Mouse (Mus musculus): ENCODE results near the gene Itpkb. TPM values are rescaled to one million over a fixed set of nuclear protein-coding genes. Genes with fewer than 3 reads are reported as not detected.

The Itpkb gene
- polyA plus RNA-seq, 1 experiment from 2014 or later, result 8.4 TPM

- Histone ChIP-seq H3K27ac (ENCODE audit: low read length) (no peak overlapping the region), H3K9me3 (ENCODE audit: low read length) (no peaks in the 10 kb centered on the region), H3K9ac (replicated peaks; ENCODE audit: low read depth) (no peak overlapping the region), H3K4me3 (ENCODE audit: low read depth, low read length) (no peak overlapping the region), H3K27me3 (replicated peaks; ENCODE audit: insufficient read depth, low read length) (no peaks in the 10 kb centered on the region), H3K4me2 (replicated peaks; ENCODE audit: low read depth, low read length) (no peak overlapping the region), H3K36me3 (ENCODE audit: insufficient read depth, low read length) (no peaks in the 10 kb centered on the region), H3K4me1 (ENCODE audit: insufficient read depth, low read depth, low read length) (peaks cover 3% of the 10 kb centered on the region)
- WGBS, result 43% methylated on average over 4 of the region's 4 CpGs
- ATAC-seq (peak; percentile 44), DNase-seq (ENCODE audit: low spot score) (no peak)
- TF ChIP-seq CTCF (IDR thresholded peaks at IDR 0.05), result no peak
- no peak for TF ChIP-seq EP300 (IDR thresholded peaks at IDR 0.05)
Observed at GRCm38 (mm10) chr1:180354129-180354528, 23.8 kb downstream of the Itpkb start.

GRCm38 (mm10) chr1:180354976-180355730 lies 24.9 kb downstream of the Itpkb start:
- DNase-seq (ENCODE audit: low spot score) (no peak), ATAC-seq (no peak)
- H3K9me3 ChIP-seq (ENCODE audit: low read length), result no peaks in the 10 kb centered on the region
- H3K4me2 ChIP-seq (replicated peaks; ENCODE audit: low read depth, low read length), result no peak overlapping the region
- H3K27me3 ChIP-seq (replicated peaks; ENCODE audit: insufficient read depth, low read length), result no peaks in the 10 kb centered on the region
- no peak for TF ChIP-seq EP300 (IDR thresholded peaks at IDR 0.05)
- TF ChIP-seq CTCF (IDR thresholded peaks at IDR 0.05), result no peak
- peaks cover 3% of the 10 kb centered on the region for H3K4me1 ChIP-seq (ENCODE audit: insufficient read depth, low read depth, low read length)
- no peak overlapping the region for H3K27ac ChIP-seq (ENCODE audit: low read length)
- no peak overlapping the region for H3K9ac ChIP-seq (replicated peaks; ENCODE audit: low read depth)
- 85% methylated on average over 13 of the region's 13 CpGs for WGBS
- H3K36me3 ChIP-seq (ENCODE audit: insufficient read depth, low read length), result no peaks in the 10 kb centered on the region
- no peak overlapping the region for H3K4me3 ChIP-seq (ENCODE audit: low read depth, low read length)

GRCm38 (mm10) chr1:180356176-180356575 lies 25.9 kb downstream of the Itpkb start:
- H3K4me2 ChIP-seq (replicated peaks; ENCODE audit: low read depth, low read length), result no peak overlapping the region
- TF ChIP-seq CTCF (IDR thresholded peaks at IDR 0.05), result no peak
- H3K27me3 ChIP-seq (replicated peaks; ENCODE audit: insufficient read depth, low read length), result no peaks in the 10 kb centered on the region
- H3K4me1 ChIP-seq (ENCODE audit: insufficient read depth, low read depth, low read length), result peaks cover 3% of the 10 kb centered on the region; the same call in 1 of the 2 replicates
- H3K4me3 ChIP-seq (ENCODE audit: low read depth, low read length), result no peak overlapping the region
- no peak overlapping the region for H3K9ac ChIP-seq (replicated peaks; ENCODE audit: low read depth)
- H3K27ac ChIP-seq (ENCODE audit: low read length), result no peak overlapping the region
- ATAC-seq (no peak), DNase-seq (ENCODE audit: low spot score) (no peak)
- WGBS, result 71% methylated on average over 4 of the region's 4 CpGs
- no peaks in the 10 kb centered on the region for H3K36me3 ChIP-seq (ENCODE audit: insufficient read depth, low read length)
- no peaks in the 10 kb centered on the region for H3K9me3 ChIP-seq (ENCODE audit: low read length)

- no peak overlapping the region for H3K9ac ChIP-seq (replicated peaks; ENCODE audit: low read depth)
- peaks cover 3% of the 10 kb centered on the region; the same call in 1 of the 2 replicates for H3K4me1 ChIP-seq (ENCODE audit: insufficient read depth, low read depth, low read length)
- no peak overlapping the region for H3K4me3 ChIP-seq (ENCODE audit: low read depth, low read length)
- H3K4me2 ChIP-seq (replicated peaks; ENCODE audit: low read depth, low read length), result no peak overlapping the region
- no peak for TF ChIP-seq EP300 (IDR thresholded peaks at IDR 0.05)
- TF ChIP-seq CTCF (IDR thresholded peaks at IDR 0.05), result peak; percentile 28
- H3K27me3 ChIP-seq (replicated peaks; ENCODE audit: insufficient read depth, low read length), result no peaks in the 10 kb centered on the region
- no peak for DNase-seq (ENCODE audit: low spot score)
- WGBS, result 59% methylated on average over 6 of the region's 6 CpGs
- ATAC-seq, result no peak
- no peaks in the 10 kb centered on the region for H3K36me3 ChIP-seq (ENCODE audit: insufficient read depth, low read length)
- H3K27ac ChIP-seq (ENCODE audit: low read length), result no peak overlapping the region
- no peaks in the 10 kb centered on the region for H3K9me3 ChIP-seq (ENCODE audit: low read length)
Observed at GRCm38 (mm10) chr1:180356857-180357256, 26.6 kb downstream of the Itpkb start.

- no peak for TF ChIP-seq CTCF (IDR thresholded peaks at IDR 0.05)
- TF ChIP-seq EP300 (IDR thresholded peaks at IDR 0.05), result no peak
- Histone ChIP-seq H3K27ac (ENCODE audit: low read length) (peak overlapping the region; percentile 17; the same call in 1 of the 2 replicates), H3K27me3 (replicated peaks; ENCODE audit: insufficient read depth, low read length) (no peaks in the 10 kb centered on the region), H3K36me3 (ENCODE audit: insufficient read depth, low read length) (no peaks in the 10 kb centered on the region), H3K4me1 (ENCODE audit: insufficient read depth, low read depth, low read length) (peaks cover 3% of the 10 kb centered on the region; the same call in 1 of the 2 replicates), H3K9me3 (ENCODE audit: low read length) (no peaks in the 10 kb centered on the region), H3K4me2 (replicated peaks; ENCODE audit: low read depth, low read length) (no peak overlapping the region), H3K4me3 (ENCODE audit: low read depth, low read length) (no peak overlapping the region), H3K9ac (replicated peaks; ENCODE audit: low read depth) (no peak overlapping the region)
- DNase-seq (ENCODE audit: low spot score) (no peak), ATAC-seq (0 out of 2 replicates have a peak, but pooled peaks have one; percentile 14)
- WGBS, result 41% methylated on average over 7 of the region's 7 CpGs
Observed at GRCm38 (mm10) chr1:180357893-180358331, 27.6 kb downstream of the Itpkb start.

- Histone ChIP-seq H3K4me2 (replicated peaks; ENCODE audit: low read depth, low read length) (no peak overlapping the region), H3K4me3 (ENCODE audit: low read depth, low read length) (no peak overlapping the region), H3K27me3 (replicated peaks; ENCODE audit: insufficient read depth, low read length) (no peaks in the 10 kb centered on the region), H3K4me1 (ENCODE audit: insufficient read depth, low read depth, low read length) (peaks cover 3% of the 10 kb centered on the region; the same call in 1 of the 2 replicates), H3K36me3 (ENCODE audit: insufficient read depth, low read length) (no peaks in the 10 kb centered on the region), H3K9me3 (ENCODE audit: low read length) (no peaks in the 10 kb centered on the region), H3K27ac (ENCODE audit: low read length) (no peak overlapping the region), H3K9ac (replicated peaks; ENCODE audit: low read depth) (no peak overlapping the region)
- no peak for TF ChIP-seq CTCF (IDR thresholded peaks at IDR 0.05)
- no peak for TF ChIP-seq EP300 (IDR thresholded peaks at IDR 0.05)
- ATAC-seq (no peak), DNase-seq (ENCODE audit: low spot score) (no peak)
- 90% methylated on average over 9 of the region's 9 CpGs for WGBS
Observed at GRCm38 (mm10) chr1:180358466-180358865, 28.2 kb downstream of the Itpkb start.

Data from lung, postnatal 0 days (tissue).